Mouse (Mus musculus) forebrain, embryonic 16.5 days (tissue): ENCODE data around the gene Kcnn4. TPM values are rescaled to one million over a fixed set of nuclear protein-coding genes. Genes with fewer than 3 reads are reported as not detected.

Experiments
- ATAC-seq: fragments of 200-750 bp; cut with Nextera tagmentation; 2 replicates; pipeline ENCODE4 v1.8.0; 2017; ENCODE audit warnings: mild to moderate bottlenecking, moderate library complexity
- H3K27ac ChIP-seq: fragments of 300-500 bp; sonication (generic); 2 replicates; pipeline ENCODE4 v1.5.1; 2014; ENCODE audit warnings: low read length, control low read depth
- H3K27me3 ChIP-seq: fragments of 300-500 bp; sonication (generic); replicated peaks from 2 replicates; pipeline ENCODE4 v1.6.1; 2014; ENCODE audit warnings: low read length; ENCODE audit not compliant: control insufficient read depth, insufficient read depth
- H3K36me3 ChIP-seq: fragments of 300-500 bp; sonication (generic); 2 replicates; pipeline ENCODE4 v1.6.1; 2014; ENCODE audit not compliant: control insufficient read depth, insufficient read depth
- H3K4me1 ChIP-seq: fragments of 300-500 bp; sonication (generic); replicated peaks from 2 replicates; pipeline ENCODE4 v1.6.1; 2014; ENCODE audit warnings: low read length; ENCODE audit not compliant: control insufficient read depth, insufficient read depth
- H3K4me2 ChIP-seq: fragments of 300-500 bp; sonication (generic); 2 replicates; pipeline ENCODE4 v1.6.1; 2014; ENCODE audit warnings: mild to moderate bottlenecking, low read length, control low read depth
- H3K4me3 ChIP-seq: fragments of 300-500 bp; sonication (generic); replicated peaks from 2 replicates; pipeline ENCODE4 v1.5.1; 2014; ENCODE audit warnings: mild to moderate bottlenecking, low read length, control low read depth
- H3K9ac ChIP-seq: fragments of 300-500 bp; sonication (generic); replicated peaks from 2 replicates; pipeline ENCODE4 v1.6.1; 2014; ENCODE audit warnings: low read depth, low read length, control low read depth
- H3K9me3 ChIP-seq: fragments of 300-500 bp; sonication (generic); 2 replicates; pipeline ENCODE4 v1.6.1; 2016; ENCODE audit warnings: low read length; ENCODE audit not compliant: control insufficient read depth
- WGBS: fragments of 180-500 bp; shearing (Covaris S2); extraction: QIAGEN DNeasy Blood & Tissue Kit; methylation state at CpG from one replicate; pipeline ENCODE4 v1.1.7; 2014; 5-methylcytosine and 5-hydroxymethylcytosine counted together
- microRNA-seq: library from miRNA; unstranded; fragments of <30 nt; microRNA quantifications from one replicate; pipeline ENCODE4, GENCODE M21; 2017
- polyA plus RNA-seq: library from polyadenylated mRNA; unstranded; fragments of >200 nt; fragmentation: Nextera tagmentation; extraction: Ambion mirVana; gene quantifications from 2 replicates; pipeline ENCODE4 v1.2.1, GENCODE M21; 2015

Gene Kcnn4
- polyA plus RNA-seq, 1 experiment from 2014 or later, result 0.80 TPM

DNA sequence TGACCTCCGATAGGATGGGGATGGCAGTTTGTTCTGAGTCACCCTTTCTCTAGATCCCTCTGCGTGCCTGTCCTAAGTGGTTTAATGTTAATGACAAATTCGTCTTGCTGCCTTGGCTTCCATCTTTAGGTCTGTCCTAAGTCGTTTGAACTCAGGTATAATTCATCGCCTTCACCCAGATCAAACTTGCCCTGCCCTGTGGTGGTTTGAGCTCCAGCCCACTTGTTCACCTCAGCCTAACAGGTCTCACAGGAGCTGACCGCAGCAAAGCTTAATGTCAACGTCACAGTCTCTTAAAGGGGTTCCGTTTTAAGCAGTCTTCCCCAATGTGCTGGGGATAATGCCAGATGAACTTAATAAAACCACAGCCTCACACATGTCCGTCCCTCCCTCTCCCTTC lies 55.9 kb downstream of the Kcnn4 start:
- H3K4me2 ChIP-seq, result no peak overlapping the region
- ATAC-seq, result no peak
- H3K36me3 ChIP-seq, result peaks cover 4% of the 10 kb centered on the region; the same call in 1 of the 2 replicates
- peaks cover 13% of the 10 kb centered on the region for H3K4me1 ChIP-seq
- no peak overlapping the region for H3K4me3 ChIP-seq
- 87% methylated on average over 9 of the region's 9 CpGs for WGBS
- H3K9me3 ChIP-seq, result no peaks in the 10 kb centered on the region
- no peak overlapping the region for H3K9ac ChIP-seq
- H3K27me3 ChIP-seq, result no peaks in the 10 kb centered on the region
- H3K27ac ChIP-seq, result no peak overlapping the region

DNA sequence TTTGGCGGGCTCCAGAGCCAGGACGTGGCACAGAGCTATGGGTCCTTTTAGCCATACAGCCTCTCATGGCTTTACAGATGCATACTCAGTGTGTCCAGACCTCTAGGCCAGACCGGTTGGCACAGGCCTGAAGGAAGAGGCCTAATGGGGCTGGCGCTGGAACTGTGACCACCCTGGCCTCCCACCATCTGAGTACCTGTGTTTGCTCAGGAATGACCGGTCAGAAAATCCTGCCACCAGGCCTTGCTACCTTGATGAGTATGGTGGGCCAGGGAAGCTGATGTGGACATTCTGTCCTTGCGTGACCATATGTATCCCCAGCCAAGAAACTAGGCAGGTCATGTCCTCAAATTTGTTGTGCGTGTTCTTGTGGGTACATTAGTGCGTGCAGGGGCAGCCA lies 57.1 kb downstream of the Kcnn4 start:
- H3K9ac ChIP-seq, result no peak overlapping the region
- WGBS, result 98% methylated on average over 8 of the region's 8 CpGs
- no peak overlapping the region for H3K4me2 ChIP-seq
- no peaks in the 10 kb centered on the region for H3K9me3 ChIP-seq
- H3K36me3 ChIP-seq, result peaks cover 4% of the 10 kb centered on the region; the same call in 1 of the 2 replicates
- no peaks in the 10 kb centered on the region for H3K27me3 ChIP-seq
- no peak for ATAC-seq
- no peak overlapping the region for H3K4me3 ChIP-seq
- no peak overlapping the region for H3K27ac ChIP-seq
- peaks cover 13% of the 10 kb centered on the region for H3K4me1 ChIP-seq

DNA sequence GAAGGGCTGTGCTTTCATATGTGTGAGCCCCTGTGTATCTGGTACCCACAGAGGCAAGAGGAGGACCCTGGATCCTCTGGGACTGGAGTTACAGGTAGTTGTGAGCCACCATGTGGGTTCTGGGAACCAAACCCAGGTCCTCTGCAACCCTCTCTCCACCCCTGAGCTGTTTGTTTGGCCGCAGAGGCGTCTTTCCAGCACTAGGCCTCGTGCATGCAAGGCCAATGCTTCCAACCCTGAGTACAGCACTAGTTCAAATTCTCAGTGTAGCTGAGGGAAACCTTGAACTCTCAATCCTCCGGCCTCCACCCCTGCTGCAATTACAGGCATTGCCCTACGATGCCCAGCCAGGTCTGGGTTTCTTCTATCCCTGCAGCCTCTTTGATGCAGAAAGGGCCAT lies 58.7 kb downstream of the Kcnn4 start:
- Histone ChIP-seq H3K4me2 (no peak overlapping the region), H3K27ac (peak overlapping the region; percentile 80; the same call in 1 of the 2 replicates)

DNA sequence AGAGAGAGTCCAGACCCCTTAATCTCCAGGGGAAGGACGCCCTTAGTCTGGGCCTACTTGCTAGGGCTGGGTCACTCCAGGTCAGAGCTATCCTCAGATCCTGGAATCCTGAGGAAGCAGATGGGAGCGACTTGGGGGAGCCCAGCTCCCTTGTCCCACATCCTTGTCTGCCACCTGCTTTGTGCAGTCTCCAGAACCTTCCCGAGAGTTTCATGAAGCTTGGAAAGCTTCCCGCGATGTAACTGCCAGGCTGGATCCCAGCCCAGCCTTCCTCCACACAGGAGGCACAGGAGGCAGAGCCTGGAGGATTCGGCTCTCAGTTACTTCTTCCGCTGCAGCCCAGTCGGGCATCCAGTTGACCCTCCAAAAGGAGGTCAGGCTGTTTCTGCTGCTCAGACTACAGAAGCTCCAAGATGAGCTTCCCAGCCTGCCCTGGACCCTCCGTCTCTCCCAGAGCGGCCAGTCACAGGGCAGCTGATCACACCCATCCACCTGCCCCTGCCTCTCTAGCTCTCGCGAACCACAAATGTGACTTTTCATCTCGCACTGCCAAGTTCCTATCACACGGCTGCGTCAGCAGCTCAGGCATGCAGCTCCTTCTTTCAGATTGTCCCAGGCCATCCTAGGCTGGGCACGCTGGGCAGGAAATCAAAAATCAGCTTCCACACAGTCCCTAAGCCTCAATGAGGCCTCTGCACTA lies 59.5 kb downstream of the Kcnn4 start:
- H3K36me3 ChIP-seq, result no peaks in the 10 kb centered on the region
- peak; percentile 80 for ATAC-seq
- peaks cover 13% of the 10 kb centered on the region for H3K4me1 ChIP-seq
- no peak overlapping the region; the same call in 1 of the 2 replicates for H3K4me3 ChIP-seq
- 50% methylated on average over 16 of the region's 16 CpGs for WGBS
- no peak overlapping the region for H3K9ac ChIP-seq
- H3K9me3 ChIP-seq, result no peaks in the 10 kb centered on the region
- peak overlapping the region; percentile 80 for H3K27ac ChIP-seq
- peak overlapping the region; percentile 26; the same call in 1 of the 2 replicates for H3K4me2 ChIP-seq
- no peaks in the 10 kb centered on the region for H3K27me3 ChIP-seq

More for the DNA sequence above, 58.7 kb downstream of the Kcnn4 start:
- H3K4me3 ChIP-seq, result no peak overlapping the region
- ATAC-seq, result no peak
- H3K9ac ChIP-seq, result no peak overlapping the region
- H3K4me1 ChIP-seq, result peaks cover 13% of the 10 kb centered on the region
- no peaks in the 10 kb centered on the region for H3K9me3 ChIP-seq
- no peaks in the 10 kb centered on the region for H3K27me3 ChIP-seq
- peaks cover 2% of the 10 kb centered on the region; the same call in 1 of the 2 replicates for H3K36me3 ChIP-seq
- WGBS, result 90% methylated on average over 5 of the region's 5 CpGs

DNA sequence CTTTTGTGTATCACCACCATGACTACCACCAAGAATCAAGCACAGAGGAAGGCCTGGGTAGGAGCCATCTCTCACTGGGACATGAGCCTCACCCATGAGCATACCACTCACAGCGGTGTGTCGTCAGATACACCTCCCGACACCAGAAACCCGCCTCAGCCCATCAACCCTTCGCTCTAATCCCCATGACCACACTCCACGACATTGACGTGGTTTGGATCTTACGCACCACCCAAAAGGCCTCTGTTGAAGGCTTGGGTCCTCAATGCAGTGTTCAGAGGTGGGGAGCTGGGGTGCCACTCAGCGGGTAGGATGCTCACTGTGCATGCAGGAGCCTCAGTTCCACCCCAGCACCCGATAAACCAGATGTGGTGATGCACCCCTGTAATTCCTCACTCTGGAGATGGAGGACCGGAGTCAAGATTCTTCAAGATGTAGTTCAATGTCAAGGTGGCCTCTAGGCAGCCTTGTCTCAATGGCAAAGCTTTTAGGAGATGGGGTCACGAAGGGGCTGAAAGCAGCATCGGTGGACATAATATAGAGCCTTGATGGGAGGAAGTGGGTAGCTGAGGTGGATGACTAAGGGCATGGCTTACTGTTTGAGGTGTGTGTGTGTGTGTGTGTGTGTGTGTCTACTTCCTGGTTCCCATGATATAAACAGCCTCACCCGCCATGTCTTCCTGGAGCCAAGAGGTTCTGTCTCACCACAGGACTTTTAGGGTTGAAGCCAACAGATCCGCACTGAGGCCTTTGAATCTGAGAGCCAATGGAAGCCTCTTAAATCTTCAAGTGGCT lies 60.7 kb downstream of the Kcnn4 start:
- Histone ChIP-seq H3K36me3 (no peaks in the 10 kb centered on the region), H3K9me3 (no peaks in the 10 kb centered on the region), H3K4me2 (no peak overlapping the region), H3K27me3 (no peaks in the 10 kb centered on the region), H3K4me1 (peaks cover 13% of the 10 kb centered on the region), H3K4me3 (no peak overlapping the region), H3K27ac (no peak overlapping the region), H3K9ac (no peak overlapping the region)
- ATAC-seq, result no peak
- WGBS, result 95% methylated on average over 15 of the region's 15 CpGs

DNA sequence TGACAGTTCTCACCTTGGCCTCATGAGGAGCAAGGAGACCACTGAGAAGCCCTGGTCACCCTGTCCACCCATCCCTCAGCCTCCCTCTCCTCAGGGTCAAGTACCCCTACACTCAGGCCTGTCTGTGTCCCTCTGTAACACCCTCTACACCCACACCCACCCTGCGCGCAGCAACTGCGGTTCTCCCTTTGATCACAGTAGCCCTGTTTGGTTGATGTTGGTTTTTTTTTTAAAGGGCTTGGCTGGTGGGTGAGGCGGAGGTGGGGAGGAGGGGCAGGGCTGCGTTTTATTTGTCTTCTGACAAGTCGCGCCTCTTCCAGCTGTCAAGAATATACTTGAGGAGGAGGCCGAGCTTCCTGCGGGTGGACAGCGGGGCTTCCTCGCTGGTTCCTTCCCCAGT lies 61.6 kb downstream of the Kcnn4 start:
- H3K4me2 ChIP-seq, result no peak overlapping the region
- 81% methylated on average over 11 of the region's 11 CpGs for WGBS
- peaks cover 13% of the 10 kb centered on the region for H3K4me1 ChIP-seq
- no peak overlapping the region for H3K9ac ChIP-seq
- H3K4me3 ChIP-seq, result no peak overlapping the region
- no peaks in the 10 kb centered on the region for H3K36me3 ChIP-seq
- H3K9me3 ChIP-seq, result no peaks in the 10 kb centered on the region
- H3K27me3 ChIP-seq, result no peaks in the 10 kb centered on the region
- H3K27ac ChIP-seq, result no peak overlapping the region
- ATAC-seq, result no peak

DNA sequence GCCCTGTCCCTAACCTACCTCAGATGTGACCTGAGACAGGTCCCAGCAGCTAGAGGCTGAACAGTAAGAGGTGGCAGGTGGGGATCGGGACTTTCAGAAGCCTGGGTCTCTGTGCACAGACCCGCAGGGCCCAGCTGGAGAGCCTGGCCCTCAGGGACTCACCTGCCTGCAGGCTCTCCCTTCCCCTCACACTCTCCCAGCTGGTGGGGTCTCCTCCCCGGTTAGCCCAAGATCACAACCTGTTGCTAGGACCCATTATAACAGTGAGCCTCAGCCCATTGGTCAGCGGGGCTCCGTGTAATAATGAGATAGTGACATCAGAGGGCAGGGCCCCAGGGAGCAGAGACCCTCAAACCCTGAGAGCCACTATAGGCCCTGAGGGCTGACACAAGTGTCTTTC lies 65.2 kb downstream of the Kcnn4 start:
- H3K27ac ChIP-seq, result no peak overlapping the region
- 77% methylated on average over 5 of the region's 5 CpGs for WGBS
- ATAC-seq, result no peak

More for the DNA sequence above, 65.2 kb downstream of the Kcnn4 start:
- no peak overlapping the region for H3K4me2 ChIP-seq
- H3K9me3 ChIP-seq, result no peaks in the 10 kb centered on the region
- no peaks in the 10 kb centered on the region for H3K36me3 ChIP-seq
- H3K27me3 ChIP-seq, result no peaks in the 10 kb centered on the region
- no peak overlapping the region for H3K4me3 ChIP-seq
- 0 out of 2 replicates have a peak, but pooled peaks cover 2% of the 10 kb centered on the region for H3K4me1 ChIP-seq
- H3K9ac ChIP-seq, result no peak overlapping the region

Small RNA genes lying within 50 kb of the gene (microRNA-seq; reads per million reads assigned to microRNA genes)
- gene Gm27592, result not detected

Other genes with a start within 250 kb of the Kcnn4 start
- gene Zfp235, start 236.1 kb upstream of the Kcnn4 start, polyA plus RNA-seq, result 26.9 and 31.5 TPM in 2 replicates
- 10.0 and 10.7 TPM in 2 replicates for gene Zfp114, start 195.2 kb upstream of the Kcnn4 start, polyA plus RNA-seq
- 7.2 and 7.4 TPM in 2 replicates for gene Zfp111, start 158.8 kb upstream of the Kcnn4 start, polyA plus RNA-seq
- gene Zfp109, start 132.7 kb upstream of the Kcnn4 start, polyA plus RNA-seq, result 5.5 and 6.2 TPM in 2 replicates
- 5.7 and 6.3 TPM in 2 replicates for gene Zfp108, start 115.5 kb upstream of the Kcnn4 start, polyA plus RNA-seq
- gene Zfp93, start 99.8 kb upstream of the Kcnn4 start, polyA plus RNA-seq, result 11.7 and 12.8 TPM in 2 replicates
- gene Zfp61, start 69.0 kb upstream of the Kcnn4 start, polyA plus RNA-seq, result 56.0 and 56.3 TPM in 2 replicates
- 25.9 and 26.6 TPM in 2 replicates for gene Zfp94, start 53.6 kb upstream of the Kcnn4 start, polyA plus RNA-seq
- gene Tescl, start 36.3 kb upstream of the Kcnn4 start, polyA plus RNA-seq, result not detected in 2 replicates
- gene Lypd5, start 21.1 kb upstream of the Kcnn4 start, polyA plus RNA-seq, result not detected in 2 replicates
- gene Smg9, start 29.4 kb downstream of the Kcnn4 start, polyA plus RNA-seq, result 30.3 and 35.2 TPM in 2 replicates
- gene Irgc1, start 82.0 kb downstream of the Kcnn4 start, polyA plus RNA-seq, result not detected in 2 replicates
- 2.1 and 2.3 TPM in 2 replicates for gene Plaur, start 92.2 kb downstream of the Kcnn4 start, polyA plus RNA-seq
- gene Cadm4, start 111.8 kb downstream of the Kcnn4 start, polyA plus RNA-seq, result 67.8 and 86.8 TPM in 2 replicates
- gene Zfp428, start 136.7 kb downstream of the Kcnn4 start, polyA plus RNA-seq, result 267 and 282 TPM in 2 replicates
- 1.2 and 1.9 TPM in 2 replicates for gene AC161166.1, start 142.2 kb downstream of the Kcnn4 start, polyA plus RNA-seq
- gene Irgq, start 160.4 kb downstream of the Kcnn4 start, polyA plus RNA-seq, result 26.4 and 26.5 TPM in 2 replicates
- not detected in 2 replicates for gene Pinlyp, start 175.9 kb downstream of the Kcnn4 start, polyA plus RNA-seq
- gene Xrcc1, start 176.0 kb downstream of the Kcnn4 start, polyA plus RNA-seq, result 79.8 and 80.2 TPM in 2 replicates
- gene Ethe1, start 217.3 kb downstream of the Kcnn4 start, polyA plus RNA-seq, result 19.8 and 23.3 TPM in 2 replicates
- gene Zfp575, start 217.4 kb downstream of the Kcnn4 start, polyA plus RNA-seq, result 9.9 and 11.7 TPM in 2 replicates
- gene Phldb3, start 240.5 kb downstream of the Kcnn4 start, polyA plus RNA-seq, result not detected in 2 replicates